Mouse (Mus musculus) neural tube, embryonic 14.5 days (tissue): ENCODE measurements around the gene Slc41a2. TPM values are rescaled to one million over a fixed set of nuclear protein-coding genes. Genes with fewer than 3 reads are reported as not detected.

Source experiments
- ATAC-seq: fragments of 200-750 bp; cut with Nextera tagmentation; 2 replicates; pipeline ENCODE4 v1.8.0; 2017; ENCODE audit warnings: low read depth, mild to moderate bottlenecking, moderate TSS enrichment, moderate library complexity
- H3K27ac ChIP-seq: fragments of 300-500 bp; sonication (generic); 2 replicates; pipeline ENCODE4 v1.5.1; 2014; ENCODE audit warnings: low read depth, mild to moderate bottlenecking, control low read depth, low read length, moderate library complexity, mixed read lengths
- H3K27me3 ChIP-seq: fragments of 300-500 bp; sonication (generic); 2 replicates; pipeline ENCODE4 v1.6.1; 2014; ENCODE audit warnings: low read length; ENCODE audit not compliant: control insufficient read depth, insufficient read depth
- H3K36me3 ChIP-seq: fragments of 300-500 bp; sonication (generic); 2 replicates; pipeline ENCODE4 v1.6.1; 2014; ENCODE audit warnings: low read length, mixed read lengths; ENCODE audit not compliant: control insufficient read depth, insufficient read depth
- H3K4me1 ChIP-seq: fragments of 300-500 bp; sonication (generic); 2 replicates; pipeline ENCODE4 v1.6.1; 2014; ENCODE audit warnings: low read length; ENCODE audit not compliant: control insufficient read depth, insufficient read depth
- H3K4me2 ChIP-seq: fragments of 300-500 bp; sonication (generic); 2 replicates; pipeline ENCODE4 v1.6.1; 2014; ENCODE audit warnings: mild to moderate bottlenecking, low read depth, low read length, control low read depth
- H3K4me3 ChIP-seq: fragments of 300-500 bp; sonication (generic); 2 replicates; pipeline ENCODE4 v1.5.1; 2014; ENCODE audit warnings: low read depth, low read length, control low read depth, mixed read lengths
- H3K9ac ChIP-seq: fragments of 300-500 bp; sonication (generic); replicated peaks from 2 replicates; pipeline ENCODE4 v1.6.1; 2014; ENCODE audit warnings: low read depth, mild to moderate bottlenecking, control low read depth, low read length, mixed read lengths
- H3K9me3 ChIP-seq: fragments of 300-500 bp; sonication (generic); 2 replicates; pipeline ENCODE4 v1.6.1; 2016; ENCODE audit warnings: low read length; ENCODE audit not compliant: control insufficient read depth
- WGBS: fragments of 180-500 bp; shearing (Covaris S2); extraction: QIAGEN DNeasy Blood & Tissue Kit; methylation state at CpG from one replicate; pipeline ENCODE4 v1.1.7; 2014; 5-methylcytosine and 5-hydroxymethylcytosine counted together
- polyA plus RNA-seq: library from polyadenylated mRNA; unstranded; fragments of >200 nt; fragmentation: Nextera tagmentation; extraction: Ambion mirVana; gene quantifications from 2 replicates; pipeline ENCODE4 v1.2.1, GENCODE M21; 2014

The Slc41a2 gene
- polyA plus RNA-seq, 1 experiment from 2014 or later, result 14.1 TPM

- whole genome bisulfite sequencing, result 90% methylated on average over 14 of the region's 14 CpGs
- no peaks in the 10 kb centered on the region for H3K4me1 ChIP-seq
- no peaks in the 10 kb centered on the region for H3K9me3 ChIP-seq
- H3K36me3 ChIP-seq, result no peaks in the 10 kb centered on the region
- no peak overlapping the region for H3K4me3 ChIP-seq
- no peaks in the 10 kb centered on the region for H3K27me3 ChIP-seq
- no peak overlapping the region for H3K9ac ChIP-seq
- no peak overlapping the region for H3K4me2 ChIP-seq
- no peak for ATAC-seq
- H3K27ac ChIP-seq, result no peak overlapping the region
Measured at GRCm38 (mm10) chr10:83326648-83327285, 10.9 kb downstream of the Slc41a2 start.

GRCm38 (mm10) chr10:83325903-83326302, 11.8 kb downstream of the Slc41a2 start:
- Histone ChIP-seq H3K36me3 (no peaks in the 10 kb centered on the region), H3K9ac (no peak overlapping the region), H3K27me3 (no peaks in the 10 kb centered on the region), H3K4me1 (no peaks in the 10 kb centered on the region), H3K27ac (no peak overlapping the region), H3K4me2 (no peak overlapping the region), H3K4me3 (no peak overlapping the region), H3K9me3 (no peaks in the 10 kb centered on the region)
- no peak for ATAC-seq
- 97% methylated on average over 1 of the region's 1 CpGs for WGBS

- no peaks in the 10 kb centered on the region for H3K27me3 ChIP-seq
- ATAC-seq, result no peak
- H3K27ac ChIP-seq, result no peak overlapping the region
- WGBS, result 82% methylated on average over 3 of the region's 3 CpGs
- H3K4me2 ChIP-seq, result no peak overlapping the region
- no peaks in the 10 kb centered on the region for H3K36me3 ChIP-seq
- H3K4me1 ChIP-seq, result no peaks in the 10 kb centered on the region
- H3K9me3 ChIP-seq, result no peaks in the 10 kb centered on the region
- H3K9ac ChIP-seq, result no peak overlapping the region
- H3K4me3 ChIP-seq, result no peak overlapping the region
Measured at GRCm38 (mm10) chr10:83324871-83325270, 12.8 kb downstream of the Slc41a2 start.

- no peak overlapping the region for H3K9ac ChIP-seq
- no peak for ATAC-seq
- no peaks in the 10 kb centered on the region for H3K9me3 ChIP-seq
- no peak overlapping the region for H3K27ac ChIP-seq
- H3K4me1 ChIP-seq, result no peaks in the 10 kb centered on the region
- WGBS, result 57% methylated on average over 7 of the region's 7 CpGs
- H3K4me2 ChIP-seq, result no peak overlapping the region
- H3K4me3 ChIP-seq, result no peak overlapping the region
- no peaks in the 10 kb centered on the region for H3K36me3 ChIP-seq
- H3K27me3 ChIP-seq, result no peaks in the 10 kb centered on the region
Measured at GRCm38 (mm10) chr10:83322551-83323100, 15.1 kb downstream of the Slc41a2 start.

GRCm38 (mm10) chr10:83321528-83321927, 16.2 kb downstream of the Slc41a2 start:
- H3K27me3 ChIP-seq, result no peaks in the 10 kb centered on the region
- H3K9ac ChIP-seq, result no peak overlapping the region
- no peak overlapping the region for H3K4me3 ChIP-seq
- ATAC-seq, result no peak
- no peak overlapping the region for H3K4me2 ChIP-seq
- H3K36me3 ChIP-seq, result no peaks in the 10 kb centered on the region
- WGBS, result 76% methylated on average over 6 of the region's 6 CpGs
- H3K4me1 ChIP-seq, result no peaks in the 10 kb centered on the region
- no peak overlapping the region for H3K27ac ChIP-seq
- no peaks in the 10 kb centered on the region for H3K9me3 ChIP-seq

- ATAC-seq, result no peak
Measured at GRCm38 (mm10) chr10:83320870-83321269, 16.8 kb downstream of the Slc41a2 start.

GRCm38 (mm10) chr10:83320396-83320795, 17.3 kb downstream of the Slc41a2 start:
- no peaks in the 10 kb centered on the region for H3K27me3 ChIP-seq
- H3K9ac ChIP-seq, result no peak overlapping the region
- WGBS, result 85% methylated on average over 6 of the region's 6 CpGs
- no peaks in the 10 kb centered on the region for H3K9me3 ChIP-seq
- H3K4me2 ChIP-seq, result no peak overlapping the region
- ATAC-seq, result no peak
- no peak overlapping the region for H3K27ac ChIP-seq
- no peaks in the 10 kb centered on the region for H3K4me1 ChIP-seq
- H3K36me3 ChIP-seq, result no peaks in the 10 kb centered on the region
- H3K4me3 ChIP-seq, result no peak overlapping the region

More at GRCm38 (mm10) chr10:83320870-83321269, 16.8 kb downstream of the Slc41a2 start:
- no peak overlapping the region for H3K9ac ChIP-seq
- H3K9me3 ChIP-seq, result no peaks in the 10 kb centered on the region
- no peak overlapping the region for H3K4me3 ChIP-seq
- no peak overlapping the region for H3K27ac ChIP-seq
- H3K27me3 ChIP-seq, result no peaks in the 10 kb centered on the region
- WGBS, result 95% methylated on average over 7 of the region's 7 CpGs
- H3K4me2 ChIP-seq, result no peak overlapping the region
- no peaks in the 10 kb centered on the region for H3K36me3 ChIP-seq
- no peaks in the 10 kb centered on the region for H3K4me1 ChIP-seq

- Histone ChIP-seq H3K4me3 (no peak overlapping the region), H3K9ac (no peak overlapping the region), H3K27me3 (no peaks in the 10 kb centered on the region), H3K4me1 (no peaks in the 10 kb centered on the region), H3K27ac (no peak overlapping the region), H3K9me3 (no peaks in the 10 kb centered on the region), H3K36me3 (no peaks in the 10 kb centered on the region), H3K4me2 (no peak overlapping the region)
- WGBS, result 89% methylated on average over 5 of the region's 5 CpGs
- ATAC-seq, result no peak
Measured at GRCm38 (mm10) chr10:83313033-83313432, 24.6 kb downstream of the Slc41a2 start.

GRCm38 (mm10) chr10:83310356-83310755, 27.3 kb downstream of the Slc41a2 start:
- Histone ChIP-seq H3K9me3 (no peaks in the 10 kb centered on the region), H3K4me3 (no peak overlapping the region), H3K4me2 (no peak overlapping the region), H3K27me3 (no peaks in the 10 kb centered on the region), H3K4me1 (no peaks in the 10 kb centered on the region), H3K36me3 (no peaks in the 10 kb centered on the region), H3K9ac (no peak overlapping the region), H3K27ac (no peak overlapping the region)
- WGBS, result 90% methylated on average over 7 of the region's 7 CpGs
- ATAC-seq, result no peak
